Mouse (Mus musculus): ENCODE measurements around the gene Gm42906. TPM values are rescaled to one million over a fixed set of nuclear protein-coding genes. Genes with fewer than 3 reads are reported as not detected.
A peak's percentile ranks its signal among the peaks of the same experiment; 100 is the strongest.

Gm42906 gene
- polyA plus RNA-seq, 1 experiment from 2014 or later: not detected

- no peaks in the 10 kb centered on the region for H3K36me3 ChIP-seq (ENCODE audit: control insufficient read depth, insufficient read depth)
- 29% methylated on average over 1 of the region's 1 CpGs for WGBS
Measured at GRCm38 (mm10) chr5:151292310-151292709, 135.7 kb downstream of the Gm42906 start.

GRCm38 (mm10) chr5:151286331-151286730 is 141.6 kb downstream of the Gm42906 start:
- Histone ChIP-seq H3K27ac (ENCODE audit: low read length) (no peak overlapping the region), H3K4me3 (replicated peaks; ENCODE audit: low read length) (no peak overlapping the region), H3K4me1 (replicated peaks; ENCODE audit: control insufficient read depth, insufficient read depth, low read length) (no peaks in the 10 kb centered on the region), H3K9me3 (ENCODE audit: control insufficient read depth, low read length) (no peaks in the 10 kb centered on the region), H3K9ac (replicated peaks; ENCODE audit: low read depth, low read length) (no peak overlapping the region), H3K36me3 (ENCODE audit: control insufficient read depth, insufficient read depth) (no peaks in the 10 kb centered on the region), H3K4me2 (ENCODE audit: low read length) (no peak overlapping the region), H3K27me3 (replicated peaks; ENCODE audit: control insufficient read depth, insufficient read depth, low read length) (no peaks in the 10 kb centered on the region)
- WGBS: 78% methylated on average over 1 of the region's 1 CpGs
- no peak for ATAC-seq

More at GRCm38 (mm10) chr5:151292310-151292709, 135.7 kb downstream of the Gm42906 start:
- no peaks in the 10 kb centered on the region for H3K4me1 ChIP-seq (replicated peaks; ENCODE audit: control insufficient read depth, insufficient read depth, low read length)
- no peaks in the 10 kb centered on the region for H3K27me3 ChIP-seq (replicated peaks; ENCODE audit: control insufficient read depth, insufficient read depth, low read length)
- no peak overlapping the region for H3K4me3 ChIP-seq (replicated peaks; ENCODE audit: low read length)
- no peak overlapping the region for H3K27ac ChIP-seq (ENCODE audit: low read length)
- no peak overlapping the region for H3K4me2 ChIP-seq (ENCODE audit: low read length)
- H3K9ac ChIP-seq (replicated peaks; ENCODE audit: low read depth, low read length): no peak overlapping the region
- no peaks in the 10 kb centered on the region for H3K9me3 ChIP-seq (ENCODE audit: control insufficient read depth, low read length)
- ATAC-seq: no peak

- Histone ChIP-seq H3K36me3 (ENCODE audit: control insufficient read depth, insufficient read depth) (no peaks in the 10 kb centered on the region), H3K9ac (replicated peaks; ENCODE audit: low read depth, low read length) (no peak overlapping the region), H3K27ac (ENCODE audit: low read length) (no peak overlapping the region), H3K27me3 (replicated peaks; ENCODE audit: control insufficient read depth, insufficient read depth, low read length) (no peaks in the 10 kb centered on the region), H3K4me3 (replicated peaks; ENCODE audit: low read length) (no peak overlapping the region), H3K4me2 (ENCODE audit: low read length) (no peak overlapping the region), H3K4me1 (replicated peaks; ENCODE audit: control insufficient read depth, insufficient read depth, low read length) (no peaks in the 10 kb centered on the region), H3K9me3 (ENCODE audit: control insufficient read depth, low read length) (no peaks in the 10 kb centered on the region)
- ATAC-seq: no peak
- WGBS: 71% methylated on average over 7 of the region's 7 CpGs
Measured at GRCm38 (mm10) chr5:151279531-151279930, 148.4 kb downstream of the Gm42906 start.

- H3K27me3 ChIP-seq (replicated peaks; ENCODE audit: control insufficient read depth, insufficient read depth, low read length): no peaks in the 10 kb centered on the region
- H3K4me1 ChIP-seq (replicated peaks; ENCODE audit: control insufficient read depth, insufficient read depth, low read length): no peaks in the 10 kb centered on the region
- H3K9me3 ChIP-seq (ENCODE audit: control insufficient read depth, low read length): no peaks in the 10 kb centered on the region
- H3K4me3 ChIP-seq (replicated peaks; ENCODE audit: low read length): no peak overlapping the region
- WGBS: 94% methylated on average over 6 of the region's 6 CpGs
- no peak overlapping the region for H3K27ac ChIP-seq (ENCODE audit: low read length)
- H3K9ac ChIP-seq (replicated peaks; ENCODE audit: low read depth, low read length): no peak overlapping the region
- no peaks in the 10 kb centered on the region for H3K36me3 ChIP-seq (ENCODE audit: control insufficient read depth, insufficient read depth)
- no peak for ATAC-seq
- H3K4me2 ChIP-seq (ENCODE audit: low read length): no peak overlapping the region
Measured at GRCm38 (mm10) chr5:151277927-151278326, 150.0 kb downstream of the Gm42906 start.

GRCm38 (mm10) chr5:151275986-151276385 is 152.0 kb downstream of the Gm42906 start:
- ATAC-seq: no peak
- Histone ChIP-seq H3K4me2 (ENCODE audit: low read length) (no peak overlapping the region), H3K27me3 (replicated peaks; ENCODE audit: control insufficient read depth, insufficient read depth, low read length) (no peaks in the 10 kb centered on the region), H3K27ac (ENCODE audit: low read length) (no peak overlapping the region), H3K36me3 (ENCODE audit: control insufficient read depth, insufficient read depth) (no peaks in the 10 kb centered on the region), H3K9ac (replicated peaks; ENCODE audit: low read depth, low read length) (no peak overlapping the region), H3K4me3 (replicated peaks; ENCODE audit: low read length) (no peak overlapping the region), H3K9me3 (ENCODE audit: control insufficient read depth, low read length) (no peaks in the 10 kb centered on the region), H3K4me1 (replicated peaks; ENCODE audit: control insufficient read depth, insufficient read depth, low read length) (no peaks in the 10 kb centered on the region)
- 85% methylated on average over 2 of the region's 2 CpGs for WGBS

GRCm38 (mm10) chr5:151274265-151274664 is 153.7 kb downstream of the Gm42906 start:
- no peak overlapping the region for H3K9ac ChIP-seq (replicated peaks; ENCODE audit: low read depth, low read length)
- H3K9me3 ChIP-seq (ENCODE audit: control insufficient read depth, low read length): no peaks in the 10 kb centered on the region
- H3K36me3 ChIP-seq (ENCODE audit: control insufficient read depth, insufficient read depth): no peaks in the 10 kb centered on the region
- 83% methylated on average over 6 of the region's 6 CpGs for WGBS
- H3K27me3 ChIP-seq (replicated peaks; ENCODE audit: control insufficient read depth, insufficient read depth, low read length): no peaks in the 10 kb centered on the region
- H3K4me1 ChIP-seq (replicated peaks; ENCODE audit: control insufficient read depth, insufficient read depth, low read length): no peaks in the 10 kb centered on the region
- H3K4me3 ChIP-seq (replicated peaks; ENCODE audit: low read length): no peak overlapping the region
- no peak for ATAC-seq
- H3K27ac ChIP-seq (ENCODE audit: low read length): no peak overlapping the region
- H3K4me2 ChIP-seq (ENCODE audit: low read length): no peak overlapping the region

GRCm38 (mm10) chr5:151270815-151271214 is 157.1 kb downstream of the Gm42906 start:
- H3K27ac ChIP-seq (ENCODE audit: low read length): no peak overlapping the region
- H3K4me3 ChIP-seq (replicated peaks; ENCODE audit: low read length): no peak overlapping the region
- H3K36me3 ChIP-seq (ENCODE audit: control insufficient read depth, insufficient read depth): no peaks in the 10 kb centered on the region
- H3K9ac ChIP-seq (replicated peaks; ENCODE audit: low read depth, low read length): no peak overlapping the region
- H3K4me2 ChIP-seq (ENCODE audit: low read length): no peak overlapping the region
- ATAC-seq: no peak
- no peaks in the 10 kb centered on the region for H3K9me3 ChIP-seq (ENCODE audit: control insufficient read depth, low read length)
- WGBS: 96% methylated on average over 5 of the region's 5 CpGs
- peaks cover 5% of the 10 kb centered on the region; the same call in 1 of the 2 replicates for H3K4me1 ChIP-seq (replicated peaks; ENCODE audit: control insufficient read depth, insufficient read depth, low read length)
- no peaks in the 10 kb centered on the region for H3K27me3 ChIP-seq (replicated peaks; ENCODE audit: control insufficient read depth, insufficient read depth, low read length)

GRCm38 (mm10) chr5:151266896-151267634 is 160.9 kb downstream of the Gm42906 start:
- no peak overlapping the region for H3K4me3 ChIP-seq (replicated peaks; ENCODE audit: low read length)
- no peaks in the 10 kb centered on the region for H3K36me3 ChIP-seq (ENCODE audit: control insufficient read depth, insufficient read depth)
- H3K9me3 ChIP-seq (ENCODE audit: control insufficient read depth, low read length): no peaks in the 10 kb centered on the region
- ATAC-seq: peak; percentile 62; the same call in 1 of the 2 replicates
- 61% methylated on average over 14 of the region's 14 CpGs for WGBS
- H3K4me1 ChIP-seq (replicated peaks; ENCODE audit: control insufficient read depth, insufficient read depth, low read length): peaks cover 5% of the 10 kb centered on the region; the same call in 1 of the 2 replicates
- H3K27me3 ChIP-seq (replicated peaks; ENCODE audit: control insufficient read depth, insufficient read depth, low read length): no peaks in the 10 kb centered on the region
- H3K4me2 ChIP-seq (ENCODE audit: low read length): no peak overlapping the region
- H3K27ac ChIP-seq (ENCODE audit: low read length): no peak overlapping the region
- no peak overlapping the region for H3K9ac ChIP-seq (replicated peaks; ENCODE audit: low read depth, low read length)

GRCm38 (mm10) chr5:151261558-151261957 is 166.4 kb downstream of the Gm42906 start:
- Histone ChIP-seq H3K4me2 (ENCODE audit: low read length) (no peak overlapping the region), H3K4me3 (replicated peaks; ENCODE audit: low read length) (no peak overlapping the region), H3K4me1 (replicated peaks; ENCODE audit: control insufficient read depth, insufficient read depth, low read length) (no peaks in the 10 kb centered on the region), H3K9me3 (ENCODE audit: control insufficient read depth, low read length) (no peaks in the 10 kb centered on the region), H3K27me3 (replicated peaks; ENCODE audit: control insufficient read depth, insufficient read depth, low read length) (no peaks in the 10 kb centered on the region), H3K9ac (replicated peaks; ENCODE audit: low read depth, low read length) (no peak overlapping the region), H3K27ac (ENCODE audit: low read length) (no peak overlapping the region), H3K36me3 (ENCODE audit: control insufficient read depth, insufficient read depth) (no peaks in the 10 kb centered on the region)
- ATAC-seq: no peak
- WGBS: 94% methylated on average over 2 of the region's 2 CpGs

Data from forebrain, embryonic 16.5 days (tissue).